Mouse (Mus musculus): ENCODE measurements around the gene Slc27a5.

- TF ChIP-seq CTCF (IDR thresholded peaks at IDR 0.05; ENCODE audit: insufficient read depth, low read depth, low read length) = no peak
- TF ChIP-seq POLR2A (IDR thresholded peaks at IDR 0.05; ENCODE audit: insufficient read depth, low read depth, low read length) = no peak
These were observed 5.8 kb downstream of the Slc27a5 start for GRCm38 (mm10) chr7:12992222-12992621.
